Mouse (Mus musculus) layer of hippocampus, postnatal 25 days (tissue): ENCODE measurements around the gene Ss18l1. TPM values are rescaled to one million over a fixed set of nuclear protein-coding genes. Genes with fewer than 3 reads are reported as not detected.

Experiments used
- DNase-seq, 2 experiments: peaks; one replicate each; pipeline ENCODE4 v3.0.0; 2022; ENCODE audit warnings: mixed read lengths in 2 of 2, low spot score in 1 of 2; ENCODE audit errors: extremely low spot score in 1 of 2
- total RNA-seq, 2 experiments: library from RNA; stranded (reverse); gene quantifications; 2 replicates each; pipeline ENCODE4 v1.2.3; 2021

Ss18l1 gene
- total RNA-seq, 2 experiments from 2014 or later: 37.7 to 43.3 TPM

DNA sequence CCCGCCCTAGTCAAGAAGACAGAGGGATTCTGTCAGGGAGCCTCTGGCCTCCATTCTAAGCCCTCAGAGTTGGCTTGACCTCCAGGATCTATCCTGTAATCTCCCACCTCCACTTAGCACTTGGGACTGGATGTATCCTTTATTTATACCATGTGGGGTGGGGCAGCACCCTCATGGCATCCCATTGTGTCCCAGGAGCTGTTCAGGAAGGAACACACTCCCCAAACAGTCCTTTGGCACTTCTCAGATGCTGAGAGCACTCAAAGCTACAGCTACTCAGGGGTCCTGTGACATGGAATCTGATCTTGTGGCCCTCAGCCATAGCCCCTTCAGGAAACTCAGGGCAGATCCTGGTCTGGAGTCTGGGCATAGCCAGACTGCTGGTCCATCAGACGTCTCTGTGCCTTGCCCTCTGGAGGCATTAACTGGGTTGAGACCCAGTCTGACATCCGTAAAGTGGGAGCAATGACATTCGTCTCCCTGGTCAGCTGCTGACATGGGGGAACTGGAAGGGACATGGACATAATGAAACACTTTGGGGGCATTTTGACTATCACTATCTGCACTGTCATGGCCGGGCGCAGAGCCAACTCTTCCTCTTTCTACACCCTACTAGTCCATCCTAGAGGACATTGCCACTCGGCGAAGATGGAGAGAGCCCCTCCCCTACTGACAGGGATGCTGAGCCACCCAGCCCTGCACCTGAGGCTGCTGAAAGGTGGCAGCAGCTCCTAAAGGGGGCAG lies 74.6 kb downstream of the Ss18l1 start:
- no peak for DNase-seq

DNA sequence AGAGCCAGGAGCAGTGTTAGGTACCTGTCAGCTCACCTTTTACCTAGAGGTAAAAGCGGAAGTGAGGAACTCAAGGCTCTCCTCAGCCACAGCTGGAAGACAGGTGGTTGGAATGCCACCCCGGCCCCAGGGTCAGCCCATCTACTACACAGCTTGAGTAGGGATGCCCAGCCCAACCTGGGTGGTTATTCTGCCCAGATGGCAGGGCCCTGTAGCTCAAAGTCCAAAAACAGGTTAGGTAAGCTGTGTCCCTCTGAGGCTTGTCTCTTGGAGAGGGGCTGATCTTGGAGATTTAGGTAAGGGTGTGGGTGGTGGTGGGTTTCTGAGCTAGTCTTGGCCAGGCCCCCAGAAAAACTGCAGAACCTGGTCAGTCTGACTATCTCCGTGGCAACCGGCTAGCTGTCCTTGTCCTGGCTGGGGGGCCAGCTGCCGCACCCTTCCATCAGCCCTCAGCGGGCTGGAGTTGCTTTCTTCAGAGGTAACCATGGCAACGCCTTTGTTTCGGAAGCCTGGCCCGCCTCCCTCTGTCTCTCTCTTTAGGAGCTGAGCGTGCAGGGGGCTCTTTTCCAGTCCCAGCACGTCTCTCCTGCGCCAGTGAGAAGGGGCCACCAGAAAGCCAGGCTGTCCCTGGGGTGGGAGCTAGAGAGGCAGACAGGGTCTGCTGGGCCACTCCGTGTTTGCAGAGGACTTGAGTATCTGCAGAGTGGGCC lies 75.3 kb downstream of the Ss18l1 start:
- no peak for DNase-seq

DNA sequence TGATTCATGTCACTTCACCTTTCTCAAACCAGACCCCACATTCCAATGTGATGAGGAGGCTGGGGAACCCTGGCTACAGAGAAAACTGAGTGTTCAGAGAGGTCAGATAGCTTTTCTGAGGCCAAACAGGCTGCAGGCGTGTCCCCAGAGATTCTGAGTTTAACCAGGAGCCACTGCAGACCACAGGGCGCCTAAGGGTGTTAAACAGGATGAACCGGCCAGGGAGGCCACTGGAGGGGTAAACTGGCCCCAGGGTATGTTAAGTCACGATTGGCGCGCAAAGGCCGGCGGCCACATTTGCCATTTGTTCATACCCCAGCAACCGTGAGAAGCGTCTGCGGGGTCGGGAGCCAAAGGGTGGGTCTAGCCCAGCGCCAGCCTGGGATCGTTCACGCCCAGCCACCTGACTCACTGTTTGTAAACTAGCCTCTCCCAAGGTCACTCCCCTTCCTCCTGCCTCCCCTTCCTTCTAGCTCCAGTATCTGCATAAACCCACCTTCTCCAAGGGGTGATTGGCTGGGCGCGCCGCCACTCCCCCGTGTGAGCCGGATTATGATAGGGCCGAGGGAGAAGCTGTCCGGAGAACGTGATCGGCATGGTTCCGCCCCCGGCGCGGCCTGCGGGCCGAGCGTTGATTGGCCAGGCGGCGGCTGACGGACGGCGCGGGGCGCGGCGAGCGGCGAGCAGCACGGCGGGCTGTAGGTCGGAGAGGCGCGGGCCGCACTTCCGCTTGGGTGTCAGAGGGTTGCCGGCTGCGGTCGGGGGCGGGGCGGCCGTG lies 76.5 kb downstream of the Ss18l1 start, which contains the start of gene Osbpl2:
Gene Osbpl2, plus strand, starts transcription at position 646 of the 778 bp plus-strand sequence.
- DNase-seq: peak; percentile 98 to 99

Other genes with a start within 250 kb of the Ss18l1 start
- gene Taf4, start 65.9 kb upstream of the Ss18l1 start, total RNA-seq: 10 to 100 TPM; 19.4 to 21.0 TPM
- 100 to 1,000 TPM; 101 to 108 TPM for gene Lsm14b, start 17.5 kb upstream of the Ss18l1 start, total RNA-seq
- 100 to 1,000 TPM; 181 to 185 TPM for gene Psma7, start 76 bp upstream of the Ss18l1 start, total RNA-seq
- 10 to 100 TPM; 17.6 to 17.9 TPM for gene Mtg2, start 28.1 kb downstream of the Ss18l1 start, total RNA-seq
- 10 to 100 TPM; 45.3 to 50.7 TPM for gene Hrh3, start 62.0 kb downstream of the Ss18l1 start, total RNA-seq
- gene Osbpl2, start 76.8 kb downstream of the Ss18l1 start, total RNA-seq: 10 to 100 TPM; 46.6 to 47.0 TPM
- gene Adrm1, start 129.0 kb downstream of the Ss18l1 start, total RNA-seq: 100 to 1,000 TPM; 104 to 108 TPM
- gene Lama5, start 183.3 kb downstream of the Ss18l1 start, total RNA-seq: 10 to 100 TPM in 1 of 2 experiments, 1 to 10 TPM in 1; 5.7 to 10.2 TPM
- gene Rps21, start 214.9 kb downstream of the Ss18l1 start, total RNA-seq: 100 to 1,000 TPM; 617 to 738 TPM
- gene Cables2, start 231.0 kb downstream of the Ss18l1 start, total RNA-seq: 10 to 100 TPM; 32.3 to 38.2 TPM
- not detected for gene Rbbp8nl, start 247.4 kb downstream of the Ss18l1 start, total RNA-seq